Mouse (Mus musculus): Measurements from ENCODE around the gene Man2a2. TPM values are rescaled to one million over a fixed set of nuclear protein-coding genes. Genes with fewer than 3 reads are reported as not detected.

The Man2a2 gene
- polyA plus RNA-seq, 1 experiment from 2014 or later, result 15.0 TPM

DNA sequence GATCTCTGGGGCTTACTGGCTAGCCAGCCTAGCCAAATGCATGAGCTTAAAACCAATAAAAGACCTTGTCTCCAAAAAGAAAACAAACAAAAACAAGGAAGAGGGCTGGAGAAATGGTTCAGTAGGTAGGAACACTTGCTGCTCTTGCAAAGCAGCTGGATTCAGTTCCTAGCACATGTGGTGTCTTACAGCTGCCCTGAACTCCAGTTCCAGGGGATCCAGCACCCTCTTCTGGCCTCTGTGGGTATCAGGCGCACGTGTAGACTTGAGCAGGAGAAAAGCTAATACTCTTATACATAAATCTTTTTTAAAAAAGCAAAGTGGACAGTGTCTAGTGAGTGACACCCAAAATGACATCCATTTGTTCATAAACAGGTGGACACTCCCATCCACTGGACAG, 69.7 kb downstream of the Man2a2 start:
- no peak overlapping the region for H3K9ac ChIP-seq (ENCODE audit: low read length)
- peaks cover 9% of the 10 kb centered on the region for H3K4me1 ChIP-seq (ENCODE audit: control insufficient read depth, insufficient read depth, low read length)
- H3K4me3 ChIP-seq (ENCODE audit: low read length), result no peak overlapping the region
- no peak for ATAC-seq (replicated peaks; ENCODE audit: extremely low read depth, insufficient read depth, low FRiP score)
- no peak overlapping the region for H3K4me2 ChIP-seq (ENCODE audit: low read depth, low read length)
- H3K27me3 ChIP-seq (ENCODE audit: control insufficient read depth, insufficient read depth, low read length), result no peaks in the 10 kb centered on the region
- H3K36me3 ChIP-seq (ENCODE audit: control insufficient read depth, insufficient read depth), result peaks cover 49% of the 10 kb centered on the region
- no peak overlapping the region for H3K27ac ChIP-seq (ENCODE audit: low read length)
- 88% methylated on average over 2 of the region's 2 CpGs for WGBS
- no peaks in the 10 kb centered on the region for H3K9me3 ChIP-seq (replicated peaks; ENCODE audit: control insufficient read depth, low read length)

DNA sequence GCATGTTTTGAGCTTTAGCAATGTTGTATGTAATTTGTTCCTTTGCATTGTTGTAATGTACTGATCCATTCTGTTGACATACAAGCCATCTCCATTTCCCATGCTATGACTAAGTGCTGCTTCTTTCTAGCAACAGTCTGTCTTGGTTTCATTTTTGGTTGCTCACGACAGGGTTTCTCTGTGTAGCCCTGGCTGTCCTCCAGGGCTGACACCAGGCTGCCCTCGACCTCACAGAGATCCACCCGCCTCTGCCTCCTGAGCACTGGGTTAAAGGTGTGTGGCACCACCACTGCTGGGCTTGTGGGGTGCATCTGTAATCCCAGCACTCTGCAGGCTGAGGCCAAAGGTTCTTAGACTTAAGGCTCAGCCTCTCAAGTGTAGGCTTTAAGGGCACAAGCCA, 71.6 kb downstream of the Man2a2 start:
- Histone ChIP-seq H3K36me3 (ENCODE audit: control insufficient read depth, insufficient read depth) (peaks cover 33% of the 10 kb centered on the region), H3K4me2 (ENCODE audit: low read depth, low read length) (no peak overlapping the region), H3K9ac (ENCODE audit: low read length) (no peak overlapping the region), H3K9me3 (replicated peaks; ENCODE audit: control insufficient read depth, low read length) (no peaks in the 10 kb centered on the region), H3K4me3 (ENCODE audit: low read length) (no peak overlapping the region), H3K27me3 (ENCODE audit: control insufficient read depth, insufficient read depth, low read length) (no peaks in the 10 kb centered on the region), H3K27ac (ENCODE audit: low read length) (no peak overlapping the region), H3K4me1 (ENCODE audit: control insufficient read depth, insufficient read depth, low read length) (peaks cover 20% of the 10 kb centered on the region)
- WGBS, result 92% methylated on average over 3 of the region's 3 CpGs
- ATAC-seq (replicated peaks; ENCODE audit: extremely low read depth, insufficient read depth, low FRiP score), result no peak

Other genes starting within 250 kb of the Man2a2 start
- gene Sema4b, start 184.5 kb downstream of the Man2a2 start, polyA plus RNA-seq (2015; fragmentation: Nextera tagmentation; extraction: Ambion mirVana), result 12.1 and 14.4 TPM in 2 replicates
- gene Cib1, start 138.6 kb downstream of the Man2a2 start, polyA plus RNA-seq (2015; fragmentation: Nextera tagmentation; extraction: Ambion mirVana), result 65.6 and 65.9 TPM in 2 replicates
- 3.2 and 4.2 TPM in 2 replicates for gene Gdpgp1, start 138.5 kb downstream of the Man2a2 start, polyA plus RNA-seq (2015; fragmentation: Nextera tagmentation; extraction: Ambion mirVana)
- gene Ttll13, start 125.0 kb downstream of the Man2a2 start, polyA plus RNA-seq (2015; fragmentation: Nextera tagmentation; extraction: Ambion mirVana), result 0.60 and 1.2 TPM in 2 replicates
- gene Ngrn, start 110.2 kb downstream of the Man2a2 start, polyA plus RNA-seq (2015; fragmentation: Nextera tagmentation; extraction: Ambion mirVana), result 39.8 and 45.0 TPM in 2 replicates
- gene Vps33b, start 101.7 kb downstream of the Man2a2 start, polyA plus RNA-seq (2015; fragmentation: Nextera tagmentation; extraction: Ambion mirVana), result 10.3 and 12.7 TPM in 2 replicates
- 138 and 164 TPM in 2 replicates for gene Prc1, start 76.9 kb downstream of the Man2a2 start, polyA plus RNA-seq (2015; fragmentation: Nextera tagmentation; extraction: Ambion mirVana)
- 6.5 and 7.6 TPM in 2 replicates for gene Rccd1, start 46.9 kb downstream of the Man2a2 start, polyA plus RNA-seq (2015; fragmentation: Nextera tagmentation; extraction: Ambion mirVana)
- gene Unc45a, start 30.4 kb downstream of the Man2a2 start, polyA plus RNA-seq (2015; fragmentation: Nextera tagmentation; extraction: Ambion mirVana), result 20.6 and 25.3 TPM in 2 replicates
- gene Hddc3, start 28.3 kb downstream of the Man2a2 start, polyA plus RNA-seq (2015; fragmentation: Nextera tagmentation; extraction: Ambion mirVana), result 20.1 and 20.7 TPM in 2 replicates
- gene Fes, start 16.6 kb upstream of the Man2a2 start, polyA plus RNA-seq (2015; fragmentation: Nextera tagmentation; extraction: Ambion mirVana), result 14.1 and 15.4 TPM in 2 replicates
- gene Furin, start 34.1 kb upstream of the Man2a2 start, polyA plus RNA-seq (2015; fragmentation: Nextera tagmentation; extraction: Ambion mirVana), result 11.0 and 14.3 TPM in 2 replicates
- gene Blm, start 163.7 kb upstream of the Man2a2 start, polyA plus RNA-seq (2015; fragmentation: Nextera tagmentation; extraction: Ambion mirVana), result 14.5 and 15.3 TPM in 2 replicates